Mouse (Mus musculus): ENCODE measurements around the gene Tm4sf5. TPM values are rescaled to one million over a fixed set of nuclear protein-coding genes. Genes with fewer than 3 reads are reported as not detected.

The Tm4sf5 gene
- polyA plus RNA-seq, 1 experiment from 2014 or later = not detected

Other genes starting within 250 kb of the Tm4sf5 start
- gene Alox12, start 249.9 kb upstream of the Tm4sf5 start, polyA plus RNA-seq (2014; fragmentation: Nextera tagmentation; extraction: Ambion mirVana) = 3.2 and 4.1 TPM in 2 replicates
- gene Alox12e, start 182.6 kb upstream of the Tm4sf5 start, polyA plus RNA-seq (2014; fragmentation: Nextera tagmentation; extraction: Ambion mirVana) = 0.14 and 0.43 TPM in 2 replicates
- 0.34 and 0.84 TPM in 2 replicates for gene Alox15, start 153.2 kb upstream of the Tm4sf5 start, polyA plus RNA-seq (2014; fragmentation: Nextera tagmentation; extraction: Ambion mirVana)
- 34.9 and 39.4 TPM in 2 replicates for gene Pelp1, start 95.2 kb upstream of the Tm4sf5 start, polyA plus RNA-seq (2014; fragmentation: Nextera tagmentation; extraction: Ambion mirVana)
- 21.4 and 24.1 TPM in 2 replicates for gene Arrb2, start 72.6 kb upstream of the Tm4sf5 start, polyA plus RNA-seq (2014; fragmentation: Nextera tagmentation; extraction: Ambion mirVana)
- 38.7 and 46.9 TPM in 2 replicates for gene Med11, start 53.3 kb upstream of the Tm4sf5 start, polyA plus RNA-seq (2014; fragmentation: Nextera tagmentation; extraction: Ambion mirVana)
- 0.18 and 0.26 TPM in 2 replicates for gene Zmynd15, start 45.8 kb upstream of the Tm4sf5 start, polyA plus RNA-seq (2014; fragmentation: Nextera tagmentation; extraction: Ambion mirVana)
- 0.81 and 0.91 TPM in 2 replicates for gene Cxcl16, start 45.3 kb upstream of the Tm4sf5 start, polyA plus RNA-seq (2014; fragmentation: Nextera tagmentation; extraction: Ambion mirVana)
- gene Vmo1, start 9.4 kb downstream of the Tm4sf5 start, polyA plus RNA-seq (2014; fragmentation: Nextera tagmentation; extraction: Ambion mirVana) = 0.45 TPM in 1 of 2 replicates, not detected in the other
- 0.46 TPM in 1 of 2 replicates, not detected in the other for gene Gltpd2, start 14.0 kb downstream of the Tm4sf5 start, polyA plus RNA-seq (2014; fragmentation: Nextera tagmentation; extraction: Ambion mirVana)
- gene Psmb6, start 20.1 kb downstream of the Tm4sf5 start, polyA plus RNA-seq (2014; fragmentation: Nextera tagmentation; extraction: Ambion mirVana) = 827 and 878 TPM in 2 replicates
- not detected in 2 replicates for gene Gm40193, start 27.7 kb downstream of the Tm4sf5 start, polyA plus RNA-seq (2014; fragmentation: Nextera tagmentation; extraction: Ambion mirVana)
- 1.6 and 2.2 TPM in 2 replicates for gene Pld2, start 34.8 kb downstream of the Tm4sf5 start, polyA plus RNA-seq (2014; fragmentation: Nextera tagmentation; extraction: Ambion mirVana)
- gene Mink1, start 57.6 kb downstream of the Tm4sf5 start, polyA plus RNA-seq (2014; fragmentation: Nextera tagmentation; extraction: Ambion mirVana) = 12.6 and 13.7 TPM in 2 replicates
- not detected in 2 replicates for gene 4930544D05Rik, start 110.6 kb downstream of the Tm4sf5 start, polyA plus RNA-seq (2014; fragmentation: Nextera tagmentation; extraction: Ambion mirVana)
- gene Chrne, start 114.0 kb downstream of the Tm4sf5 start, polyA plus RNA-seq (2014; fragmentation: Nextera tagmentation; extraction: Ambion mirVana) = not detected in 2 replicates
- 0.93 and 1.3 TPM in 2 replicates for gene Gp1ba, start 133.9 kb downstream of the Tm4sf5 start, polyA plus RNA-seq (2014; fragmentation: Nextera tagmentation; extraction: Ambion mirVana)
- gene Rnf167, start 142.0 kb downstream of the Tm4sf5 start, polyA plus RNA-seq (2014; fragmentation: Nextera tagmentation; extraction: Ambion mirVana) = 81.9 and 92.8 TPM in 2 replicates
- 144 and 150 TPM in 2 replicates for gene Slc25a11, start 142.2 kb downstream of the Tm4sf5 start, polyA plus RNA-seq (2014; fragmentation: Nextera tagmentation; extraction: Ambion mirVana)
- gene Pfn1, start 149.4 kb downstream of the Tm4sf5 start, polyA plus RNA-seq (2014; fragmentation: Nextera tagmentation; extraction: Ambion mirVana) = 1,669 and 1,679 TPM in 2 replicates
- 30.7 and 40.4 TPM in 2 replicates for gene Eno3, start 152.0 kb downstream of the Tm4sf5 start, polyA plus RNA-seq (2014; fragmentation: Nextera tagmentation; extraction: Ambion mirVana)
- gene Spag7, start 164.2 kb downstream of the Tm4sf5 start, polyA plus RNA-seq (2014; fragmentation: Nextera tagmentation; extraction: Ambion mirVana) = 107 and 118 TPM in 2 replicates
- gene Camta2, start 182.9 kb downstream of the Tm4sf5 start, polyA plus RNA-seq (2014; fragmentation: Nextera tagmentation; extraction: Ambion mirVana) = 4.4 and 7.3 TPM in 2 replicates
- 0.73 and 0.82 TPM in 2 replicates for gene Inca1, start 194.9 kb downstream of the Tm4sf5 start, polyA plus RNA-seq (2014; fragmentation: Nextera tagmentation; extraction: Ambion mirVana)
- gene Kif1c, start 195.3 kb downstream of the Tm4sf5 start, polyA plus RNA-seq (2014; fragmentation: Nextera tagmentation; extraction: Ambion mirVana) = 7.5 and 8.3 TPM in 2 replicates

Data from embryonic facial prominence, embryonic 11.5 days (tissue).